Mouse (Mus musculus) heart, postnatal 0 days (tissue): ENCODE data around the gene Adgrl1. TPM values are rescaled to one million over a fixed set of nuclear protein-coding genes. Genes with fewer than 3 reads are reported as not detected.
A peak's percentile ranks its signal among the peaks of the same experiment; 100 is the strongest.

Experiments used
- ATAC-seq: fragments of 200-750 bp; cut with Nextera tagmentation; 2 replicates; pipeline ENCODE4 v1.8.0; 2017; ENCODE audit warnings: low read depth, moderate number of reproducible peaks, moderate library complexity; ENCODE audit not compliant: insufficient read depth
- DNase-seq: peaks from one replicate; pipeline ENCODE4 v3.0.0-alpha.2; 2016; ENCODE audit warnings: low spot score
- H3K27ac ChIP-seq: fragments of 300-500 bp; sonication (generic); 2 replicates; pipeline ENCODE4 v1.5.1; 2014; ENCODE audit warnings: low read depth, mild to moderate bottlenecking
- H3K27me3 ChIP-seq: fragments of 300-500 bp; sonication (generic); 2 replicates; pipeline ENCODE4 v1.6.1; 2014; ENCODE audit warnings: low read length, mixed read lengths; ENCODE audit not compliant: control insufficient read depth, insufficient read depth
- H3K36me3 ChIP-seq: fragments of 300-500 bp; sonication (generic); replicated peaks from 2 replicates; pipeline ENCODE4 v1.6.1; 2014; ENCODE audit warnings: low read length, mixed read lengths; ENCODE audit not compliant: control insufficient read depth, insufficient read depth
- H3K4me1 ChIP-seq: fragments of 300-500 bp; sonication (generic); 2 replicates; pipeline ENCODE4 v1.6.1; 2014; ENCODE audit warnings: antibody characterized with exemption; ENCODE audit not compliant: control insufficient read depth, insufficient read depth
- H3K4me2 ChIP-seq: fragments of 300-500 bp; sonication (generic); 2 replicates; pipeline ENCODE4 v1.6.1; 2014; ENCODE audit warnings: low read depth, mild to moderate bottlenecking, low read length, moderate library complexity
- H3K4me3 ChIP-seq: fragments of 300-500 bp; sonication (generic); 2 replicates; pipeline ENCODE4 v1.5.1; 2014; ENCODE audit warnings: low read depth, low read length
- H3K9ac ChIP-seq: fragments of 300-500 bp; sonication (generic); replicated peaks from 2 replicates; pipeline ENCODE4 v1.6.1; 2014; ENCODE audit warnings: low read depth, low read length, mixed read lengths
- H3K9me3 ChIP-seq: fragments of 300-500 bp; sonication (generic); replicated peaks from 2 replicates; pipeline ENCODE4 v1.6.1; 2016; ENCODE audit warnings: low read length; ENCODE audit not compliant: control insufficient read depth
- CTCF ChIP-seq: IDR thresholded peaks from 2 replicates; pipeline ENCODE4 v1.5.1; 2016; ENCODE audit warnings: antibody characterized with exemption, control low read depth, low read depth
- EP300 ChIP-seq: IDR thresholded peaks from 2 replicates; pipeline ENCODE4 v1.6.1; 2016; ENCODE audit warnings: antibody characterized with exemption, low read depth
- WGBS: fragments of 180-500 bp; shearing (Covaris S2); extraction: QIAGEN DNeasy Blood & Tissue Kit; methylation state at CpG from one replicate; pipeline ENCODE4 v1.1.7; 2014; 5-methylcytosine and 5-hydroxymethylcytosine counted together
- polyA plus RNA-seq: library from polyadenylated mRNA; unstranded; fragments of >200 nt; fragmentation: Nextera tagmentation; extraction: Ambion mirVana; gene quantifications from 2 replicates; pipeline ENCODE4 v1.2.1, GENCODE M21; 2015
- total RNA-seq: library from RNA; depleted of rRNA; stranded (reverse); fragments of >200 nt; gene quantifications from 2 replicates; pipeline ENCODE4 v1.2.3, GENCODE M21; 2014; ENCODE audit warnings: low replicate concordance

The Adgrl1 gene
- total and polyA plus RNA-seq, 2 experiments from 2014 or later: 4.4 to 28.7 TPM

GRCm38 (mm10) chr8:83977646-83978045 is 77.7 kb downstream of the Adgrl1 start:
- 22% methylated on average over 6 of the region's 6 CpGs for WGBS
- peak overlapping the region; percentile 47 for H3K9ac ChIP-seq
- H3K4me2 ChIP-seq: peak overlapping the region; percentile 44
- peak overlapping the region; percentile 97 for H3K27ac ChIP-seq
- H3K4me3 ChIP-seq: no peak overlapping the region
- H3K9me3 ChIP-seq: no peaks in the 10 kb centered on the region
- H3K36me3 ChIP-seq: peaks cover 20% of the 10 kb centered on the region
- no peaks in the 10 kb centered on the region for H3K27me3 ChIP-seq
- TF ChIP-seq EP300 (no peak), CTCF (no peak)
- DNase-seq (peak; percentile 46), ATAC-seq (no peak)
- peaks cover 57% of the 10 kb centered on the region for H3K4me1 ChIP-seq

GRCm38 (mm10) chr8:83978200-83978599 is 78.3 kb downstream of the Adgrl1 start:
- no peak overlapping the region for H3K4me3 ChIP-seq
- TF ChIP-seq EP300 (no peak), CTCF (no peak)
- peak overlapping the region; percentile 47 for H3K9ac ChIP-seq
- peak overlapping the region; percentile 44 for H3K4me2 ChIP-seq
- H3K9me3 ChIP-seq: no peaks in the 10 kb centered on the region
- no peak for ATAC-seq
- no peak for DNase-seq
- peaks cover 26% of the 10 kb centered on the region for H3K36me3 ChIP-seq
- 43% methylated on average over 9 of the region's 9 CpGs for WGBS
- H3K27ac ChIP-seq: peak overlapping the region; percentile 97
- H3K27me3 ChIP-seq: no peaks in the 10 kb centered on the region
- peaks cover 57% of the 10 kb centered on the region for H3K4me1 ChIP-seq

- peak; percentile 96 for ATAC-seq
- 30% methylated on average over 1 of the region's 1 CpGs for WGBS
These were observed 80.3 kb downstream of the Adgrl1 start for GRCm38 (mm10) chr8:83980250-83980649.

GRCm38 (mm10) chr8:83980845-83981244 is 80.9 kb downstream of the Adgrl1 start:
- H3K4me2 ChIP-seq: no peak overlapping the region
- H3K9me3 ChIP-seq: no peaks in the 10 kb centered on the region
- TF ChIP-seq CTCF: peak; percentile 63
- peak; percentile 67; the same call in 1 of the 2 replicates for TF ChIP-seq EP300
- 43% methylated on average over 8 of the region's 8 CpGs for WGBS
- H3K27me3 ChIP-seq: no peaks in the 10 kb centered on the region
- DNase-seq (peak; percentile 73), ATAC-seq (peak; percentile 84)
- no peak overlapping the region for H3K4me3 ChIP-seq
- H3K36me3 ChIP-seq: peaks cover 48% of the 10 kb centered on the region
- H3K4me1 ChIP-seq: peaks cover 44% of the 10 kb centered on the region
- peak overlapping the region; percentile 97 for H3K27ac ChIP-seq
- H3K9ac ChIP-seq: no peak overlapping the region

More at GRCm38 (mm10) chr8:83980250-83980649, 80.3 kb downstream of the Adgrl1 start:
- peaks cover 43% of the 10 kb centered on the region for H3K36me3 ChIP-seq
- no peaks in the 10 kb centered on the region for H3K9me3 ChIP-seq
- TF ChIP-seq CTCF (peak; percentile 14), EP300 (no peak)
- H3K27ac ChIP-seq: peak overlapping the region; percentile 97
- no peaks in the 10 kb centered on the region for H3K27me3 ChIP-seq
- no peak overlapping the region for H3K4me2 ChIP-seq
- H3K9ac ChIP-seq: no peak overlapping the region
- H3K4me3 ChIP-seq: no peak overlapping the region
- peaks cover 44% of the 10 kb centered on the region for H3K4me1 ChIP-seq
- DNase-seq: peak; percentile 93

- TF ChIP-seq CTCF (no peak; the same call in 1 of the 2 replicates), EP300 (no peak)
- peaks cover 55% of the 10 kb centered on the region for H3K36me3 ChIP-seq
- H3K27ac ChIP-seq: peak overlapping the region; percentile 97
- no peak overlapping the region for H3K4me3 ChIP-seq
- H3K9ac ChIP-seq: no peak overlapping the region
- H3K27me3 ChIP-seq: no peaks in the 10 kb centered on the region
- ATAC-seq: no peak
- H3K4me2 ChIP-seq: no peak overlapping the region
- H3K9me3 ChIP-seq: no peaks in the 10 kb centered on the region
- peaks cover 41% of the 10 kb centered on the region for H3K4me1 ChIP-seq
- no peak for DNase-seq
- 85% methylated on average over 7 of the region's 7 CpGs for WGBS
These were observed 81.6 kb downstream of the Adgrl1 start for GRCm38 (mm10) chr8:83981533-83981932.

GRCm38 (mm10) chr8:83982449-83982848 is 82.5 kb downstream of the Adgrl1 start:
- Histone ChIP-seq H3K4me3 (no peak overlapping the region), H3K9ac (no peak overlapping the region), H3K36me3 (peaks cover 63% of the 10 kb centered on the region), H3K4me1 (peaks cover 32% of the 10 kb centered on the region), H3K27me3 (no peaks in the 10 kb centered on the region), H3K4me2 (no peak overlapping the region), H3K27ac (peak overlapping the region; percentile 41), H3K9me3 (no peaks in the 10 kb centered on the region)
- ATAC-seq: no peak
- 70% methylated on average over 4 of the region's 4 CpGs for WGBS
- TF ChIP-seq EP300: no peak
- no peak for TF ChIP-seq CTCF
- DNase-seq: no peak
